Mouse (Mus musculus) testis, adult 2 months (tissue): ENCODE results near the gene Coq2.

Source experiments
- CTCF ChIP-seq: fragments of 200-500 bp; IDR thresholded peaks from 2 replicates; pipeline ENCODE4 v1.5.1; 2012; ENCODE audit warnings: low read depth, mild to moderate bottlenecking, inconsistent platforms, low read length, moderate library complexity; ENCODE audit not compliant: control insufficient read depth, insufficient read depth, insufficient replicate concordance
- POLR2A ChIP-seq: fragments of 200-500 bp; IDR thresholded peaks from 2 replicates; pipeline ENCODE4 v1.6.1; 2012; ENCODE audit warnings: low read depth, mild to moderate bottlenecking, inconsistent platforms, low read length, moderate library complexity; ENCODE audit not compliant: control insufficient read depth

DNA sequence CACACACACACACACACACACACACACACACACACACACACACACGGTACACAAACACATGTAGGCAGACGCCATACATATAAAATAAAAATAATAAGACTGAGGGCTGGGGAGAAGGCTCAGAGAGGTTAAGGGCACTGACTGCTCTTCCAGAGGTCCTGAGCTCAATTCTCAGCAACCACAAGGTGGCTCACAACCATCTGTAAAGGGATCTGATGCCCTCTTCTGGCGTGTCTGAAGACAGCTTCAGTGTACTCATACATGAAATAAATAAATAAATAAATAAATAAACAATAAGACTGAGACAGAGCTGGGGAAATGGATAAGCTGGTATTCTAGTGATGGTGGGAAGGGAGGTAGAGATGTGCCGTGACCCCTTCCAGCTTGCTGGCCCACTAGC is 10.7 kb upstream of the Coq2 start:
- no peak for TF ChIP-seq CTCF
- TF ChIP-seq POLR2A: no peak
